Mouse (Mus musculus) hindbrain, postnatal 0 days (tissue): Measurements from ENCODE around the gene Dad1. TPM values are rescaled to one million over a fixed set of nuclear protein-coding genes. Genes with fewer than 3 reads are reported as not detected.

Experiments used
- ATAC-seq: fragments of 200-750 bp; cut with Nextera tagmentation; 2 replicates; pipeline ENCODE4 v1.8.0; 2017; ENCODE audit warnings: mild to moderate bottlenecking, moderate TSS enrichment, moderate library complexity
- DNase-seq: peaks from one replicate; pipeline ENCODE4 v3.0.0-alpha.2; 2015; ENCODE audit warnings: low spot score
- H3K27ac ChIP-seq: fragments of 300-500 bp; sonication (generic); 2 replicates; pipeline ENCODE4 v1.5.1; 2014; ENCODE audit warnings: mild to moderate bottlenecking
- H3K27me3 ChIP-seq: fragments of 300-500 bp; sonication (generic); 2 replicates; pipeline ENCODE4 v1.6.1; 2014; ENCODE audit warnings: low read length, mixed read lengths; ENCODE audit not compliant: insufficient read depth
- H3K36me3 ChIP-seq: fragments of 300-500 bp; sonication (generic); 2 replicates; pipeline ENCODE4 v1.6.1; 2014; ENCODE audit warnings: low read length, mixed read lengths; ENCODE audit not compliant: insufficient read depth
- H3K4me1 ChIP-seq: fragments of 300-500 bp; sonication (generic); 2 replicates; pipeline ENCODE4 v1.6.1; 2014; ENCODE audit warnings: antibody characterized with exemption, low read length, mixed read lengths; ENCODE audit not compliant: insufficient read depth
- H3K4me2 ChIP-seq: fragments of 300-500 bp; sonication (generic); 2 replicates; pipeline ENCODE4 v1.6.1; 2014; ENCODE audit warnings: low read depth, mild to moderate bottlenecking, low read length, moderate library complexity, mixed read lengths
- H3K4me3 ChIP-seq: fragments of 300-500 bp; sonication (generic); 2 replicates; pipeline ENCODE4 v1.5.1; 2014; ENCODE audit warnings: low read length
- H3K9ac ChIP-seq: fragments of 300-500 bp; sonication (generic); replicated peaks from 2 replicates; pipeline ENCODE4 v1.6.1; 2014; ENCODE audit warnings: mild to moderate bottlenecking, low read length, moderate library complexity, mixed read lengths
- H3K9me3 ChIP-seq: fragments of 300-500 bp; sonication (generic); 2 replicates; pipeline ENCODE4 v1.6.1; 2016; ENCODE audit warnings: low read length, mixed read lengths
- CTCF ChIP-seq: IDR thresholded peaks from 2 replicates; pipeline ENCODE4 v1.5.1; 2016; ENCODE audit warnings: antibody characterized with exemption, control low read depth, low read depth
- WGBS: fragments of 180-500 bp; shearing (Covaris S2); extraction: QIAGEN DNeasy Blood & Tissue Kit; methylation state at CpG from one replicate; pipeline ENCODE4 v1.1.7; 2014; 5-methylcytosine and 5-hydroxymethylcytosine counted together
- polyA plus RNA-seq: library from polyadenylated mRNA; unstranded; fragments of >200 nt; fragmentation: Nextera tagmentation; extraction: Ambion mirVana; gene quantifications from 2 replicates; pipeline ENCODE4 v1.2.1, GENCODE M21; 2015
- total RNA-seq: library from RNA; depleted of rRNA; stranded (reverse); fragments of >200 nt; gene quantifications from 2 replicates; pipeline ENCODE4 v1.2.3, GENCODE M21; 2014; rRNA removed

Gene Dad1
- total and polyA plus RNA-seq, 2 experiments from 2014 or later = 321 to 406 TPM

- no peaks in the 10 kb centered on the region for H3K4me1 ChIP-seq
- no peak overlapping the region for H3K4me2 ChIP-seq
- H3K27me3 ChIP-seq = no peaks in the 10 kb centered on the region
- H3K36me3 ChIP-seq = no peaks in the 10 kb centered on the region
- WGBS = 47% methylated on average over 3 of the region's 3 CpGs
- peak overlapping the region; percentile 73; the same call in 1 of the 2 replicates for H3K27ac ChIP-seq
- DNase-seq = peak; percentile 67
- no peaks in the 10 kb centered on the region for H3K9me3 ChIP-seq
- TF ChIP-seq CTCF = no peak
- peak; percentile 67; the same call in 1 of the 2 replicates for ATAC-seq
- H3K9ac ChIP-seq = no peak overlapping the region
- H3K4me3 ChIP-seq = no peak overlapping the region
Measured at GRCm38 (mm10) chr14:54192462-54192847, 61.4 kb downstream of the Dad1 start.

GRCm38 (mm10) chr14:54191594-54192461 lies 62.1 kb downstream of the Dad1 start:
- no peak overlapping the region for H3K4me3 ChIP-seq
- H3K9me3 ChIP-seq = no peaks in the 10 kb centered on the region
- ATAC-seq (peak; percentile 72), DNase-seq (peak; percentile 68)
- peak overlapping the region; percentile 73 for H3K27ac ChIP-seq
- WGBS = 31% methylated on average over 18 of the region's 18 CpGs
- H3K4me2 ChIP-seq = peak overlapping the region; percentile 23; the same call in 1 of the 2 replicates
- H3K4me1 ChIP-seq = no peaks in the 10 kb centered on the region
- no peak overlapping the region for H3K9ac ChIP-seq
- no peak for TF ChIP-seq CTCF
- H3K36me3 ChIP-seq = no peaks in the 10 kb centered on the region
- no peaks in the 10 kb centered on the region for H3K27me3 ChIP-seq

- WGBS = 44% methylated on average over 4 of the region's 4 CpGs
- Histone ChIP-seq H3K4me3 (no peak overlapping the region), H3K4me1 (peaks cover 2% of the 10 kb centered on the region; the same call in 1 of the 2 replicates), H3K9me3 (no peaks in the 10 kb centered on the region), H3K27ac (peak overlapping the region; percentile 73; the same call in 1 of the 2 replicates), H3K9ac (no peak overlapping the region), H3K27me3 (no peaks in the 10 kb centered on the region), H3K36me3 (no peaks in the 10 kb centered on the region), H3K4me2 (no peak overlapping the region)
- ATAC-seq = no peak
- no peak for DNase-seq
- no peak for TF ChIP-seq CTCF
Measured at GRCm38 (mm10) chr14:54191026-54191390, 62.9 kb downstream of the Dad1 start.

DNA sequence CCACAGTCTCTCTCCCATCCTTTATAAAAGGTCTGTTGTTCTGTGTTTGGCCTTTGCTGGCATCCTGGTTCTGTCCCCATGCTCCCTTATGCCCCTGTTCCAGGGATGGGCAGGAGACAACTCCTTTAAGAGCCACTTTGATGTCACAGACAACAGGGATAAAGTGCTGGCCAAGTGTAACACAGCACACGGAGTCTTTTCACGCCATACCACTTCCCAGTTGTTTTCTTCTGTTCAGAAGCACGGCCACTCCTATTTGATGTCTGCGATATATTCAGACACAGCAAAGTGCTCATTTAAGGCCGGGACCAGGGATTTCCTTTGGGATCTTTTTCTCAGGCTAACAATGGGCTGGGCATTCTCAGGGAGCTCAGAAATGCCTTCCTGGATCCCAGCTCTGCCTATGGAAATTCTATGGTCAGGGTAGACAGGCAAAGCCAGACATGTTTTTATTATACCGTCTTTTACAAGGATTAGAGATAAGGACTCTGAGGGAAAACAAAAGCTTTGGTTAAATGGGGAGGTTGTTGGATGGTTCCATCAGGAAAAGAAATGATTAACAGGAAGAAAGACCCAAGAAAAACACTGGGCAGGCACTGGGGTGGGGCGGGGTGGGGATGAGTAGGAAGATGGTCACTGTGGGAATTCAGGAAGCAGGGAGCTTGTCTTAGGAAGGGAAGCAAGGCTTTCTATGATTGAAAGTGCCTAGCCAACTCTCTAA lies 63.4 kb downstream of the Dad1 start:
- 52% methylated on average over 7 of the region's 7 CpGs for WGBS

DNA sequence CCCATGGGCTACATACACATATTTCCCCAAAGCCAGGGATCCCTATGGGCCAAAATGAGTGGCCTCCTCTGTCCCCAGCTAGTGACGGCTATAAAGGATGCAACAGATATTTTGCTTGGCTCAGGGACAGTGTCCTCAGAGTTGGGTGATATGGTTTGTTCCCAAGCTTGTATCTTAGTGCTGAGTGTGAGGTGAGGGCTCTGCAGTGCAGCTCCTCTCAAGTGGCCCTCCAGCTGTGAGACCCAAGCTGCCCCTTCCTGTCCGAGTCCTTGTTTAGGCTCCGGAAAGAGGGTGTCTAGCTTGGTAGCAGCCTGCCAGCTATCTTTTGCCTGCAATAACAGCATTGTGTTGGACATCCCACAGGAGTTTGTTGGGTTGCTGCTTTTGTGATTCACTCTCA lies 64.6 kb downstream of the Dad1 start:
- Histone ChIP-seq H3K27me3 (no peaks in the 10 kb centered on the region), H3K4me1 (peaks cover 6% of the 10 kb centered on the region; the same call in 1 of the 2 replicates), H3K4me3 (no peak overlapping the region), H3K36me3 (no peaks in the 10 kb centered on the region), H3K27ac (no peak overlapping the region), H3K9ac (no peak overlapping the region), H3K9me3 (no peaks in the 10 kb centered on the region), H3K4me2 (no peak overlapping the region)
- ATAC-seq (no peak), DNase-seq (no peak)
- TF ChIP-seq CTCF = no peak
- 73% methylated on average over 3 of the region's 3 CpGs for WGBS

More for the DNA sequence above, 63.4 kb downstream of the Dad1 start:
- TF ChIP-seq CTCF = no peak
- H3K9ac ChIP-seq = no peak overlapping the region
- H3K27me3 ChIP-seq = no peaks in the 10 kb centered on the region
- no peak overlapping the region for H3K4me3 ChIP-seq
- H3K36me3 ChIP-seq = no peaks in the 10 kb centered on the region
- H3K27ac ChIP-seq = no peak overlapping the region
- no peak for DNase-seq
- H3K4me2 ChIP-seq = no peak overlapping the region
- H3K9me3 ChIP-seq = no peaks in the 10 kb centered on the region
- H3K4me1 ChIP-seq = peaks cover 5% of the 10 kb centered on the region; the same call in 1 of the 2 replicates
- no peak for ATAC-seq

DNA sequence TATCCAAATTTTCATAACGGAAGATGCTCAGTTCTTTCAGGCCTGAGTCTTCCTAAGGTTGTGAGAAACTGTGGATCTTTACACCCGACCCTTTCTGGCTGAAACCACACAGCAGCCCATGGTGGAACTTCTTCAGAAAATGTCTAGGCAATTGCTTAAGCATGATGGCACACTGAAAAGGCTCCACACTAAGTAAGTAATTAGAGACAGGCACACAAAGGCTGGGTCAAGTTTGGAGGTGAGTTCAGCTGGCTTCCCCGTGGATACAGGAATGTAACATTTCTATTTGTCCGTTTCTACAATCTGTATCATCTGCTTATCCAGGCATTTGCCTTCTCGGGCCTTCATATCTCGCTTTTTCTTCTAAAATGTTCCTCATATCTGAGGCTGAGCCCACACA lies 66.7 kb downstream of the Dad1 start:
- H3K4me3 ChIP-seq = no peak overlapping the region
- no peak for DNase-seq
- no peak for ATAC-seq
- 51% methylated on average over 6 of the region's 6 CpGs for WGBS
- H3K4me2 ChIP-seq = no peak overlapping the region
- TF ChIP-seq CTCF = no peak
- H3K9ac ChIP-seq = no peak overlapping the region
- no peak overlapping the region for H3K27ac ChIP-seq
- no peaks in the 10 kb centered on the region for H3K27me3 ChIP-seq
- H3K36me3 ChIP-seq = no peaks in the 10 kb centered on the region
- peaks cover 8% of the 10 kb centered on the region; the same call in 1 of the 2 replicates for H3K4me1 ChIP-seq
- no peaks in the 10 kb centered on the region for H3K9me3 ChIP-seq

Other genes with a start within 250 kb of the Dad1 start
- gene Abhd4, start 84 bp upstream of the Dad1 start, total RNA-seq = 105 and 126 TPM in 2 replicates
- 76.9 and 82.7 TPM in 2 replicates for gene Abhd4, start 84 bp upstream of the Dad1 start, polyA plus RNA-seq
- gene Olfr49, start 30.8 kb upstream of the Dad1 start, total RNA-seq = not detected in 2 replicates
- gene Olfr49, start 30.8 kb upstream of the Dad1 start, polyA plus RNA-seq = 0.05 TPM in 1 of 2 replicates, not detected in the other
- 83.6 and 85.6 TPM in 2 replicates for gene Oxa1l, start 106.7 kb upstream of the Dad1 start, total RNA-seq
- gene Oxa1l, start 106.7 kb upstream of the Dad1 start, polyA plus RNA-seq = 66.7 and 74.8 TPM in 2 replicates
- 3.7 and 4.5 TPM in 2 replicates for gene Slc7a7, start 163.7 kb upstream of the Dad1 start, total RNA-seq
- 3.6 TPM in 2 replicates for gene Slc7a7, start 163.7 kb upstream of the Dad1 start, polyA plus RNA-seq
- 113 and 129 TPM in 2 replicates for gene Mrpl52, start 172.8 kb upstream of the Dad1 start, total RNA-seq
- gene Mrpl52, start 172.8 kb upstream of the Dad1 start, polyA plus RNA-seq = 266 and 297 TPM in 2 replicates
- gene Mmp14, start 177.5 kb upstream of the Dad1 start, total RNA-seq = 50.1 and 53.3 TPM in 2 replicates
- gene Mmp14, start 177.5 kb upstream of the Dad1 start, polyA plus RNA-seq = 44.5 and 47.2 TPM in 2 replicates
- 57.7 and 62.5 TPM in 2 replicates for gene Lrp10, start 210.0 kb upstream of the Dad1 start, total RNA-seq
- 36.0 and 38.8 TPM in 2 replicates for gene Lrp10, start 210.0 kb upstream of the Dad1 start, polyA plus RNA-seq
- 28.1 and 32.8 TPM in 2 replicates for gene Rem2, start 222.0 kb upstream of the Dad1 start, total RNA-seq
- gene Rem2, start 222.0 kb upstream of the Dad1 start, polyA plus RNA-seq = 25.2 and 25.3 TPM in 2 replicates